Mouse (Mus musculus): ENCODE data around the gene Myadm. TPM values are rescaled to one million over a fixed set of nuclear protein-coding genes. Genes with fewer than 3 reads are reported as not detected.
A peak's percentile ranks its signal among the peaks of the same experiment; 100 is the strongest.
"Not testable (repeated sequence)": the region's sequence is repeated elsewhere in the genome, so short reads cannot be mapped to it uniquely, and the experiment has no call there.

Gene Myadm
- polyA plus RNA-seq, 1 experiment from 2014 or later, result 128 TPM

- 21% methylated on average over 8 of the region's 8 CpGs for WGBS (ENCODE audit: missing documents)
- H3K4me3 ChIP-seq (ENCODE audit: inconsistent target), result no peak overlapping the region
- no peak overlapping the region for H3K27ac ChIP-seq
- H3K79me2 ChIP-seq (ENCODE audit: inconsistent target), result no peaks in the 10 kb centered on the region
- H3K36me3 ChIP-seq (ENCODE audit: inconsistent target), result no peaks in the 10 kb centered on the region
Measured at GRCm38 (mm10) chr7:3280654-3281153, 8.2 kb upstream of the Myadm start.

GRCm38 (mm10) chr7:3281741-3282140 lies 7.1 kb upstream of the Myadm start:
- H3K4me3 ChIP-seq (ENCODE audit: inconsistent target), result no peak overlapping the region
- H3K79me2 ChIP-seq (ENCODE audit: inconsistent target), result no peaks in the 10 kb centered on the region
- H3K27ac ChIP-seq, result no peak overlapping the region
- WGBS (ENCODE audit: missing documents), result 53% methylated on average over 6 of the region's 6 CpGs
- H3K36me3 ChIP-seq (ENCODE audit: inconsistent target), result no peaks in the 10 kb centered on the region

DNA sequence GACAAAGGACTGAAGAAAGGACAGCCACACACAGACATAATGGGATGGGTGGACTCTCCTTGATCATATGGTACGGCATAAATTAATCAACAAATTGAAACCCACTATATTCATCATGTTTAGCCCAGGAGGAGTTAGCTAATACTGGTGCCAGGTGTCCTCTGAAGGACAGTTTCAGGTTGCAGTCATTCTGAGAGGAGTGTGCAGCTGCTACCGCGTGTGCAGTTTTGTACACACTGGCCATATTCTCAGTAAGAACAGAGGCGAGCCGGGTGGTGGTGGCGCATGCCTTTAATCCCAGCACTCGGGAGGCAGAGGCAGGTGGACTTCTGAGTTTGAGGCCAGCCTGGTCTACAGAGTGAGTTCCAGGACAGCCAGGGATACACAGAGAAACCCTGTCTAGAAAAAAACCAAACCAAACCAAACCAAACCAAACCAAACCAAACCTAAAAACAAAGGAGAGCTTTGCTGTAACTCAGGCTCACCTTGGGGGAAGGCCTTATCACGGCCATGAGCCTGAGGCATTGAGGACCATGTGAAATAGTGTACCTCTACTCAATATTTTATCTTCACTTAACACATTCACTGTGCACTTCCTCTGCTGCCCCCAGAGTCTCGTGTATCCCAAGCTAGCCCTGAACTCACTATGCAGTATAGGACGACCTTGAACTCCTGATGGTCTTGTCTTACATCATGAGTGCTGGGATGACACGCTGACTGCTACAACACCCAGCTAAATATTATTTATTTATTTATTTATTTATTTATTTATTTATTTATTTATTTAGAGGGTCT lies 5.6 kb upstream of the Myadm start:
- Histone ChIP-seq H3K27ac (no peak overlapping the region), H3K4me3 (ENCODE audit: inconsistent target) (no peak overlapping the region), H3K79me2 (ENCODE audit: inconsistent target) (no peaks in the 10 kb centered on the region), H3K36me3 (ENCODE audit: inconsistent target) (no peaks in the 10 kb centered on the region)
- WGBS (ENCODE audit: missing documents), result 90% methylated on average over 11 of the region's 11 CpGs

DNA sequence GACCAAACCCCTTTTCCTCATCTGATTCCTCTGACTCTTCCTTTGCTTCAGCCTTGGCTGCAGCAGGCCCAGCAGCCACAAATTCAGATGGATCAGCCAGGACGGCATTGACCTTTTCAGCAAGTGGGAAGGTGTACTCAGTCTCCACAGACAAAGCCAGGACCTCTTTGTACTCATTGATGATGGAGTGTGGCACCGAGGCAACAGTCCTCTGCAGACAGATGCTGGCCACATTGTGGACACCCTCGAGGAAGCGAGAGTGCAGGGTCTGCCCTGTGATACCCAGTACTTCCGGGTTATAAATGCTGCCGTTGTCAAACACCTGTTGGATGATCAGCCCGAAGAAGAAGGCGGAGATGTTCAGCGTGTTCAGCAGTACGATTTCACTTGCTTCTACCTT lies 4.3 kb upstream of the Myadm start:
- Histone ChIP-seq H3K36me3 (ENCODE audit: inconsistent target) (no peaks in the 10 kb centered on the region), H3K27ac (no peak overlapping the region), H3K79me2 (ENCODE audit: inconsistent target) (peaks cover under 1% of the 10 kb centered on the region; the same call in 1 of the 2 replicates), H3K4me3 (ENCODE audit: inconsistent target) (no peak overlapping the region)
- 89% methylated on average over 10 of the region's 10 CpGs for WGBS (ENCODE audit: missing documents)

GRCm38 (mm10) chr7:3286036-3286435 lies 2.8 kb upstream of the Myadm start:
- Histone ChIP-seq H3K79me2 (ENCODE audit: inconsistent target) (peaks cover 15% of the 10 kb centered on the region), H3K27ac (0 out of 2 replicates have a peak overlapping the region, but pooled peaks have one; percentile 22), H3K4me3 (ENCODE audit: inconsistent target) (no peak overlapping the region), H3K36me3 (ENCODE audit: inconsistent target) (no peaks in the 10 kb centered on the region)
- 78% methylated on average over 4 of the region's 5 CpGs for WGBS (ENCODE audit: missing documents)

GRCm38 (mm10) chr7:3287186-3287585 lies 1.7 kb upstream of the Myadm start:
- no peak overlapping the region for H3K4me3 ChIP-seq (ENCODE audit: inconsistent target)
- peaks cover 26% of the 10 kb centered on the region for H3K79me2 ChIP-seq (ENCODE audit: inconsistent target)
- 94% methylated on average over 7 of the region's 7 CpGs for WGBS (ENCODE audit: missing documents)
- H3K36me3 ChIP-seq (ENCODE audit: inconsistent target), result no peaks in the 10 kb centered on the region
- no peak overlapping the region for H3K27ac ChIP-seq

GRCm38 (mm10) chr7:3290257-3291033 lies 1.6 kb downstream of the Myadm start:
- WGBS (ENCODE audit: missing documents), result 16% methylated on average over 18 of the region's 18 CpGs
- Histone ChIP-seq H3K36me3 (ENCODE audit: inconsistent target) (no peaks in the 10 kb centered on the region), H3K27ac (peak overlapping the region; percentile 73), H3K4me3 (ENCODE audit: inconsistent target) (peak overlapping the region; percentile 74), H3K79me2 (ENCODE audit: inconsistent target) (peaks cover 52% of the 10 kb centered on the region)

- H3K27ac ChIP-seq, result peak overlapping the region; percentile 73
- peak overlapping the region; percentile 74 for H3K4me3 ChIP-seq (ENCODE audit: inconsistent target)
- WGBS (ENCODE audit: missing documents), result 73% methylated on average over 6 of the region's 6 CpGs
- H3K36me3 ChIP-seq (ENCODE audit: inconsistent target), result no peaks in the 10 kb centered on the region
- H3K79me2 ChIP-seq (ENCODE audit: inconsistent target), result peaks cover 55% of the 10 kb centered on the region
Measured at GRCm38 (mm10) chr7:3291197-3291596, 2.3 kb downstream of the Myadm start.

DNA sequence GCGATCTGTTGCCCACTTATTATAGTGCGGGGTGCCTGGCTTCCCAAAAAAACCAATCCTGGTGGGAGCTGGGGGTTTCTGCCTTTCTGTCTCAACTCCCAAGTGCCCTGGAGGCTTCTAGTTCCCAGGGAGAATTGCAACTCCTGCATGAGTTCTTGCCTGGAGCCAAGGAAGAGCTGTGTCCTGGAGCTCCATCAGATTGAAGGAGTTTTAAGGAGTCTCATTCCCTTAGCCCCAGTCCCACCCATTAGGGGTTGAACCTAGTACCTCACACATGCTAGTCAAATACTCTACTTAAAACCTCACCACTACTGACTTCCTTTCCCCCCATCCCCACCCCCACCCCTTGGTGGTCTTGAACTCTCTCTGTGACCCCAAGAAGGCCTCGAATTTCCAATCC lies 2.9 kb downstream of the Myadm start:
- H3K27ac ChIP-seq, result peak overlapping the region; percentile 73
- H3K79me2 ChIP-seq (ENCODE audit: inconsistent target), result peaks cover 60% of the 10 kb centered on the region
- H3K4me3 ChIP-seq (ENCODE audit: inconsistent target), result peak overlapping the region; percentile 74
- peaks cover 3% of the 10 kb centered on the region; the same call in 1 of the 2 replicates for H3K36me3 ChIP-seq (ENCODE audit: inconsistent target)
- 87% methylated on average over 3 of the region's 3 CpGs for WGBS (ENCODE audit: missing documents)

- Histone ChIP-seq H3K79me2 (ENCODE audit: inconsistent target) (peaks cover 65% of the 10 kb centered on the region), H3K27ac (peak overlapping the region; percentile 73), H3K4me3 (ENCODE audit: inconsistent target) (peak overlapping the region; percentile 74)
- H3K36me3 ChIP-seq (ENCODE audit: inconsistent target), result not testable (repeated sequence)
- WGBS (ENCODE audit: missing documents), result 93% methylated on average over 10 of the region's 12 CpGs
Measured at GRCm38 (mm10) chr7:3292271-3292670, 3.4 kb downstream of the Myadm start.

DNA sequence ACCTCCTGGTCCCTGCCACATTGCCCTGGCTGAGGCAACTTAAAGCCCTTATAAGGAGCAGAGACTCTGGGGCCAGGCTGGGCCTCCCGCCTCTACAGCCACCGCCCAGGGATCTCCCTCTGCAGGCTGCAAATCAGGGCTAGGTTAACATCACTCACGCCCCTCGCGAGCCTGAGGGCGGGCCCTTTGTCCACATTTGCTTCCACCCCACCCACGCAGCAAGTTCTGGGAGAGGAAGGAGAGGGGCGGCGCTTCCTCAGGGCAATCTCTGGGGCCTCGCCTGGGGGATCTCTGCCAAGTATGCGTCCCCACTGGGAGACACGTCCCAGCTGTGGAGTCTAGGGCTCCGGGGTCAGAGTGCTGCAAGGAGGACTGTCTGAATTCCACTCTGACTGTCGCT lies 3.9 kb downstream of the Myadm start:
- Histone ChIP-seq H3K79me2 (ENCODE audit: inconsistent target) (peaks cover 71% of the 10 kb centered on the region), H3K4me3 (ENCODE audit: inconsistent target) (peak overlapping the region; percentile 74), H3K27ac (peak overlapping the region; percentile 73), H3K36me3 (ENCODE audit: inconsistent target) (peaks cover 13% of the 10 kb centered on the region)
- 4% methylated on average over 14 of the region's 14 CpGs for WGBS (ENCODE audit: missing documents)

DNA sequence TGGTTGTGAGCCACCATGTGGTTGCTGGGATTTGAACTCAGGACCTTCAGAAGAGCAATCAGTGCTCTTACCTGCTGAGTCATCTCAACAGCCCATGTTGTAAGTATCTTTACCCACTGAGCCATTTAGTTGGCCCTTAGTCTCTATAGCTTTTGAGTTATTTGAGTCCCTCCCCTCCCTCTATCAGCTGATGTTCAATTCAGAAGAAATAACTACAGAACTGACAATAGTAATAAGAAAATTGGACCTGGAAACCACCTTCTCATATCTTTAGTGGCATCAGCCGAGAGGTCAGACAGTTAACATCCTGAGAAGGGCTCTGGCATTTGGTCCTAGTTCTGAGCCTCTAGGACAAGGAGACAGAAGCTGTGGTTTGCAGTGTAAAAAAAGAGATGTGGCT lies 5.9 kb downstream of the Myadm start:
- H3K36me3 ChIP-seq (ENCODE audit: inconsistent target), result peaks cover 24% of the 10 kb centered on the region
- peak overlapping the region; percentile 70 for H3K27ac ChIP-seq
- H3K79me2 ChIP-seq (ENCODE audit: inconsistent target), result peaks cover 80% of the 10 kb centered on the region
- no peak overlapping the region for H3K4me3 ChIP-seq (ENCODE audit: inconsistent target)
- 63% methylated on average over 1 of the region's 1 CpGs for WGBS (ENCODE audit: missing documents)

DNA sequence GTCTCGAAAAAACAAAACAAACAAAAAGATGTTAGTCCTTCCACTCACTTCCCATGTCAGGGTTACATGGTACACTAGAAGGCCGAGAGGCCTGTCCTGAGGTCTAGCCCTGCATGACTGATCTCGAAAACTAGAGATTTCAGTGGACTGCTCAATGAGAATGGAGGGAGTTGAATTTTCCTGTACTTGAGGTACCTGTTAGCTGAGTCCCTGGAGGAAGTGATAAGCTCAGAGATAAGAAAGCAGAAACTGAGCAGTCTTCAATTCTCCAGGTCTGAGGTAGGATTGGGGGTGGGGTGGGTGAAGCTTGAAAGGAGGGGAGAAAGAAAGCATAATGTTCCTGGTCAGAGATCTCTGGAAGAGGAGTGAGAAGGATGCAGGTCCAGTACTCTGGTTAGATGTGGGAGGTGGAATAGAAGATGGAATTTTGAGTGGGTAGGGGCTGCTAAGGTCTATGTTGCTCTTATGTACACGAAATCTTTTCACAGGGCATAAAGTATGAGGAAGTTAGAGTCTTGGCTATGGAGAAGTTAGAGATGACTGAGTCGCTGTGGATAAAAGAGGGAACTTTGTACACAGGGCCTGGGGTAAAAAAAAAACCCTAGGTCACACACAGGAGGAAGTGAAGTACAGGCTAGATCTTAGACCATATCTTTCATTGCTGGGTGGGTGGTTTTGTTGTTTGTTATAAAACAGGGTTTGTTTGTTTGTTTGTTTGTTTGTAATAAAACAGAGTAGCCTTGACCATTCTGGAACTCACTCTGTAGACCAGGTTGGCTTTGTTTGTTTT lies 6.6 kb downstream of the Myadm start:
- peak overlapping the region; percentile 70 for H3K27ac ChIP-seq
- 42% methylated on average over 5 of the region's 5 CpGs for WGBS (ENCODE audit: missing documents)

GRCm38 (mm10) chr7:3296711-3297110 lies 7.8 kb downstream of the Myadm start:
- Histone ChIP-seq H3K36me3 (ENCODE audit: inconsistent target) (peaks cover 24% of the 10 kb centered on the region), H3K27ac (no peak overlapping the region), H3K4me3 (ENCODE audit: inconsistent target) (no peak overlapping the region), H3K79me2 (ENCODE audit: inconsistent target) (peaks cover 61% of the 10 kb centered on the region)
- whole genome bisulfite sequencing (ENCODE audit: missing documents), result 97% methylated on average over 16 of the region's 16 CpGs

More for the DNA sequence above, 6.6 kb downstream of the Myadm start:
- H3K4me3 ChIP-seq (ENCODE audit: inconsistent target), result no peak overlapping the region
- H3K79me2 ChIP-seq (ENCODE audit: inconsistent target), result peaks cover 72% of the 10 kb centered on the region
- peaks cover 24% of the 10 kb centered on the region for H3K36me3 ChIP-seq (ENCODE audit: inconsistent target)
